Mouse (Mus musculus) ES-CJ7 (cell line): ENCODE data around the gene Podxl.

Source experiments
- DNase-seq: peaks from one replicate; pipeline ENCODE4 v3.0.0; 2011; ENCODE audit warnings: low read depth, low spot score

Gene Podxl

GRCm38 (mm10) chr6:31523657-31524056 lies 40.1 kb downstream of the Podxl start:
- no peak for DNase-seq

- DNase-seq = no peak
Observed at GRCm38 (mm10) chr6:31523039-31523438, 40.7 kb downstream of the Podxl start.

GRCm38 (mm10) chr6:31522478-31522877 lies 41.3 kb downstream of the Podxl start:
- no peak for DNase-seq

GRCm38 (mm10) chr6:31521491-31522355 lies 42.1 kb downstream of the Podxl start:
- DNase-seq = no peak

- no peak for DNase-seq
Observed at GRCm38 (mm10) chr6:31520486-31521215, 43.1 kb downstream of the Podxl start.

GRCm38 (mm10) chr6:31519001-31519471 lies 44.7 kb downstream of the Podxl start:
- peak; percentile 33 for DNase-seq

- DNase-seq = no peak
Observed at GRCm38 (mm10) chr6:31518338-31518698, 45.5 kb downstream of the Podxl start.

- no peak for DNase-seq
Observed at GRCm38 (mm10) chr6:31517681-31518337, 46.0 kb downstream of the Podxl start.

GRCm38 (mm10) chr6:31513726-31514125 lies 50.1 kb downstream of the Podxl start:
- DNase-seq = no peak

GRCm38 (mm10) chr6:31502614-31503013 lies 61.2 kb downstream of the Podxl start:
- no peak for DNase-seq

- no peak for DNase-seq
Observed at GRCm38 (mm10) chr6:31500691-31501090, 63.1 kb downstream of the Podxl start.

GRCm38 (mm10) chr6:31500260-31500659 lies 63.5 kb downstream of the Podxl start:
- DNase-seq = no peak

- no peak for DNase-seq
Observed at GRCm38 (mm10) chr6:31499836-31500235, 63.9 kb downstream of the Podxl start.

- DNase-seq = no peak
Observed at GRCm38 (mm10) chr6:31496227-31496626, 67.6 kb downstream of the Podxl start.

GRCm38 (mm10) chr6:31495122-31495731 lies 68.6 kb downstream of the Podxl start:
- no peak for DNase-seq

- no peak for DNase-seq
Observed at GRCm38 (mm10) chr6:31489950-31490349, 73.8 kb downstream of the Podxl start.

- no peak for DNase-seq
Observed at GRCm38 (mm10) chr6:31486601-31487000, 77.2 kb downstream of the Podxl start.

GRCm38 (mm10) chr6:31480008-31480407 lies 83.8 kb downstream of the Podxl start:
- peak; percentile 46 for DNase-seq

- peak; percentile 54 for DNase-seq
Observed at GRCm38 (mm10) chr6:31478221-31478620, 85.6 kb downstream of the Podxl start.
